ENCODE assay signal across 8 mouse cellular contexts in genomic region chr5:118355691-118356337, GRCm38 (mm10).
DNase-seq lines count a peak whose midpoint lies in the region; ATAC-seq and TF ChIP-seq lines count a peak whose summit lies in the region.

No protein-coding gene starts in this region.

- no peaks in the 10 kb centered on the region for H3K9me3 ChIP-seq in heart, embryonic 10.5 days
- H3K9me3 ChIP-seq in lung, embryonic 14.5 days (ENCODE audit: low read depth, low read length): no peaks in the 10 kb centered on the region
- H3K9me3 ChIP-seq in intestine, postnatal 0 days (ENCODE audit: control insufficient read depth): no peaks in the 10 kb centered on the region

- peaks cover 38% of the 10 kb centered on the region for H3K4me1 ChIP-seq in heart, embryonic 10.5 days
- peaks cover 16% of the 10 kb centered on the region; the same call in 1 of the 2 replicates for H3K4me1 ChIP-seq in lung, embryonic 14.5 days (ENCODE audit: insufficient read depth)
- no peaks in the 10 kb centered on the region for H3K4me1 ChIP-seq in intestine, postnatal 0 days (replicated peaks; ENCODE audit: control insufficient read depth, insufficient read depth, low read length)

- H3K27me3 ChIP-seq in heart, embryonic 10.5 days (ENCODE audit: insufficient read depth, poor library complexity, severe bottlenecking): peaks cover 11% of the 10 kb centered on the region; the same call in 1 of the 2 replicates
- H3K27me3 ChIP-seq in lung, embryonic 14.5 days (ENCODE audit: insufficient read depth, low read length): no peaks in the 10 kb centered on the region
- no peaks in the 10 kb centered on the region for H3K27me3 ChIP-seq in intestine, postnatal 0 days (replicated peaks; ENCODE audit: control insufficient read depth, insufficient read depth, low read length)

- H3K9ac ChIP-seq in lung, embryonic 14.5 days: no peak overlapping the region
- no peak overlapping the region for H3K9ac ChIP-seq in intestine, postnatal 0 days (ENCODE audit: low read depth, low read length)

- TF ChIP-seq CTCF in lung, embryonic 14.5 days (IDR thresholded peaks at IDR 0.05; ENCODE audit: low read depth): no peak
- no peak for TF ChIP-seq CTCF in intestine, postnatal 0 days (IDR thresholded peaks at IDR 0.05; ENCODE audit: low read depth)

- no peak overlapping the region for H3K4me3 ChIP-seq in heart, embryonic 10.5 days
- no peak overlapping the region for H3K4me3 ChIP-seq in lung, embryonic 14.5 days (ENCODE audit: low read depth, low read length)
- H3K4me3 ChIP-seq in intestine, postnatal 0 days (ENCODE audit: low read depth, low read length): no peak overlapping the region

- 0 out of 2 replicates have a peak overlapping the region, but pooled peaks have one; percentile 17 for H3K27ac ChIP-seq in heart, embryonic 10.5 days
- H3K27ac ChIP-seq in lung, embryonic 14.5 days (ENCODE audit: low read depth): no peak overlapping the region
- H3K27ac ChIP-seq in intestine, postnatal 0 days (ENCODE audit: low read depth, low read length): no peak overlapping the region

- H3K36me3 ChIP-seq in heart, embryonic 10.5 days: no peaks in the 10 kb centered on the region
- H3K36me3 ChIP-seq in lung, embryonic 14.5 days (ENCODE audit: insufficient read depth): no peaks in the 10 kb centered on the region
- no peaks in the 10 kb centered on the region for H3K36me3 ChIP-seq in intestine, postnatal 0 days (ENCODE audit: control insufficient read depth, insufficient read depth)

- peak; percentile 66 for ATAC-seq in lung, embryonic 14.5 days (ENCODE audit: insufficient read depth)
- ATAC-seq in monocyte, adult 5-6 weeks (replicated peaks; ENCODE audit: insufficient number of reproducible peaks, low FRiP score, low TSS enrichment, poor library complexity, severe bottlenecking): no peak
- ATAC-seq in intestine, postnatal 0 days: no peak

- H3K4me2 ChIP-seq in lung, embryonic 14.5 days: no peak overlapping the region
- no peak overlapping the region for H3K4me2 ChIP-seq in intestine, postnatal 0 days (replicated peaks; ENCODE audit: low read depth)

- 68% methylated on average over 11 of the region's 11 CpGs for WGBS in heart, embryonic 10.5 days
- WGBS in lung, embryonic 14.5 days: 54% methylated on average over 11 of the region's 11 CpGs
- 76% methylated on average over 11 of the region's 11 CpGs for WGBS in intestine, postnatal 0 days

- intact Hi-C loops in heart, postnatal 25 days (cut with DNase I): no loop called here

- peak; percentile 60 to 65 for DNase-seq in heart, adult 18-20 months
- no peak for DNase-seq in heart, postnatal 25 days (ENCODE audit: low spot score)
- peak; percentile 66 for DNase-seq in adrenal gland, postnatal 10 days
- no peak for DNase-seq in heart, embryonic 10.5 days (ENCODE audit: low spot score)
- peak; percentile 79 for DNase-seq in lung, embryonic 14.5 days
- no peak for DNase-seq in left cerebral cortex, adult 18-20 months (ENCODE audit: low spot score in 2 of 2)

Comparison
In these comparisons a context has a peak if more than half of its experiments do, and no peak if none do; other contexts are left out.
1. DNase-seq: peak in heart, adult 18-20 months (2 of 2), adrenal gland, postnatal 10 days (single experiment) and lung, embryonic 14.5 days (single experiment); none in heart, postnatal 25 days (single experiment), heart, embryonic 10.5 days (single experiment) and left cerebral cortex, adult 18-20 months (0 of 2).